Mouse (Mus musculus) limb, embryonic 12.5 days (tissue): ENCODE measurements around the gene Rhob. TPM values are rescaled to one million over a fixed set of nuclear protein-coding genes. Genes with fewer than 3 reads are reported as not detected.

Source experiments
- ATAC-seq: fragments of 200-750 bp; cut with Nextera tagmentation; 2 replicates; pipeline ENCODE4 v1.8.0; 2017; ENCODE audit warnings: low read depth, moderate TSS enrichment; ENCODE audit not compliant: insufficient number of reproducible peaks, insufficient read depth, low FRiP score, low TSS enrichment
- H3K27ac ChIP-seq: fragments of 300-500 bp; sonication (generic); 2 replicates; pipeline ENCODE4 v1.5.1; 2016; ENCODE audit warnings: mild to moderate bottlenecking, moderate library complexity
- H3K27me3 ChIP-seq: fragments of 300-500 bp; sonication (generic); 2 replicates; pipeline ENCODE4 v1.6.1; 2016; ENCODE audit warnings: mild to moderate bottlenecking, moderate library complexity
- H3K36me3 ChIP-seq: fragments of 300-500 bp; sonication (generic); 2 replicates; pipeline ENCODE4 v1.6.1; 2016; ENCODE audit warnings: mild to moderate bottlenecking, moderate library complexity
- H3K4me1 ChIP-seq: fragments of 300-500 bp; sonication (generic); replicated peaks from 2 replicates; pipeline ENCODE4 v1.6.1; 2016
- H3K4me2 ChIP-seq: fragments of 300-500 bp; sonication (generic); 2 replicates; pipeline ENCODE4 v1.6.1; 2016; ENCODE audit warnings: mild to moderate bottlenecking, moderate library complexity
- H3K4me3 ChIP-seq: fragments of 300-500 bp; sonication (generic); replicated peaks from 2 replicates; pipeline ENCODE4 v1.5.1; 2016; ENCODE audit warnings: mild to moderate bottlenecking
- H3K9ac ChIP-seq: fragments of 300-500 bp; sonication (generic); replicated peaks from 2 replicates; pipeline ENCODE4 v1.6.1; 2016; ENCODE audit warnings: mild to moderate bottlenecking, moderate library complexity
- H3K9me3 ChIP-seq: fragments of 300-500 bp; sonication (generic); 2 replicates; pipeline ENCODE4 v1.6.1; 2016; ENCODE audit warnings: mild to moderate bottlenecking, moderate library complexity
- WGBS: fragments of 180-500 bp; shearing (Covaris S2); methylation state at CpG from one replicate; pipeline ENCODE4 v1.1.7; 2016; 5-methylcytosine and 5-hydroxymethylcytosine counted together
- polyA plus RNA-seq: library from polyadenylated mRNA; unstranded; fragments of >200 nt; fragmentation: Nextera tagmentation; extraction: Ambion mirVana; gene quantifications from 2 replicates; pipeline ENCODE4 v1.2.1, GENCODE M21; 2016

The Rhob gene
- polyA plus RNA-seq, 1 experiment from 2014 or later = 35.1 TPM

DNA sequence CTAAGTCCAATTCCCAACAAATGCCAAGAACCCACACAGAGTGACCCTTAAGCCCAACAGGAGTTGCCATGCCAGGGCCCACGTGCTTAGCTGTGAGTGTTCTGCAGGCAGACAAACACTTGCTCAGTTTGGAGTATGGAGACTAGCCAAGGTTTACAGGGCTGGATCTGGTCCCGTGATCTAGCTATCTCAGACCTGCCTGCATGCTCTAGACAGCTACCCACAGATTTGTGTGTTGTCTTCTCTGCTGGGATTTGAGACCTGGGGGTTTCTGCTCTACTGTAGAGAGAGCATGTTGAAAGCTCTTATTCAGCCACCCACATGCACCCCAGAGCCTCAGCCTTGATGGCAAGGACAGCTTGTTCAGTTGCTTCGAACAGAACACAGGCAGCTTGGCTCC is 45.3 kb downstream of the Rhob start:
- WGBS = 80% methylated on average over 3 of the region's 3 CpGs
- Histone ChIP-seq H3K27me3 (no peaks in the 10 kb centered on the region), H3K9ac (no peak overlapping the region), H3K4me2 (no peak overlapping the region), H3K9me3 (no peaks in the 10 kb centered on the region), H3K4me1 (peaks cover 15% of the 10 kb centered on the region), H3K4me3 (no peak overlapping the region), H3K27ac (no peak overlapping the region), H3K36me3 (no peaks in the 10 kb centered on the region)
- ATAC-seq = no peak

DNA sequence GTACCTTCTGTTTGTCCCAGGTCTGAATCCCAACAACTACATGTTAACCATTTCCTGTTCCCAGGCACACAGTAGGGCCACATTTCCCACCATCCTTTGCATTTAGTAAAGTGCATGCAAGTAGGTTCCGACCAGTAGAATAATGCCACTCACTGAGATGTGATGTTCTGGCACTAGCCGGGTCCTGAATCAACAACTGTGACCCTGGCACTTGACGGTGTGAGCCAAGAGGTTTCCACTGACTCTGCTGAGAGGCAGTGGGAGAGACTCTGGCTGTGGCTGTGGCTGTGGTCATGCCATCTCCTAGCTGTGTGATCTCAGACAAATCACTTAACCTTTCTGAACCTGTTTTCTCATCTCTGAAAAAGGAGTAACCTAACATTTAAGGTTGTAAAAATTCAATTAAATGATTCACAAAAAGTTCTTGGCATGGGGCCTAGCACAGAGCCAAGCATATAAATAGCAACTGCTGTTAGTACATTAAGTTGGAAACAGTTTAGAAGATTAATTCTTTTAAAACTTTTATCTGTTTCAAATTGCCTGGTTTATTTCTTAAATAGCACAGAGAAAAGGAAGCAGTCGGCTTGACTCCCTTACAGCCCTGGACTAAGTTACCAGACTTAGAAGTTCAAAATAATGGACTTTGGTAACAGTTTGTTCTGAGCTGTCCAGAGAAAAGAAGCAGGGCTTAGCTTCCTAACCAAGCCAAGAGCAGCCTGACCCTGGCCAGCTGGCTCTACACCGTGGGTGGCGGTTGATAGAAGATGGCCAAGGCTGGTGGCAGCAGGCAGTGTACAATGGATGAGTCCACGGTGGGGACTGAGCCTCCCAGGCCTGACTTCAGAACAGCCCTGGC is 46.8 kb downstream of the Rhob start:
- Histone ChIP-seq H3K27me3 (no peaks in the 10 kb centered on the region), H3K4me3 (no peak overlapping the region), H3K4me2 (no peak overlapping the region), H3K36me3 (no peaks in the 10 kb centered on the region), H3K4me1 (peaks cover 15% of the 10 kb centered on the region), H3K9me3 (no peaks in the 10 kb centered on the region), H3K9ac (no peak overlapping the region), H3K27ac (no peak overlapping the region)
- ATAC-seq = no peak
- 85% methylated on average over 7 of the region's 7 CpGs for WGBS

DNA sequence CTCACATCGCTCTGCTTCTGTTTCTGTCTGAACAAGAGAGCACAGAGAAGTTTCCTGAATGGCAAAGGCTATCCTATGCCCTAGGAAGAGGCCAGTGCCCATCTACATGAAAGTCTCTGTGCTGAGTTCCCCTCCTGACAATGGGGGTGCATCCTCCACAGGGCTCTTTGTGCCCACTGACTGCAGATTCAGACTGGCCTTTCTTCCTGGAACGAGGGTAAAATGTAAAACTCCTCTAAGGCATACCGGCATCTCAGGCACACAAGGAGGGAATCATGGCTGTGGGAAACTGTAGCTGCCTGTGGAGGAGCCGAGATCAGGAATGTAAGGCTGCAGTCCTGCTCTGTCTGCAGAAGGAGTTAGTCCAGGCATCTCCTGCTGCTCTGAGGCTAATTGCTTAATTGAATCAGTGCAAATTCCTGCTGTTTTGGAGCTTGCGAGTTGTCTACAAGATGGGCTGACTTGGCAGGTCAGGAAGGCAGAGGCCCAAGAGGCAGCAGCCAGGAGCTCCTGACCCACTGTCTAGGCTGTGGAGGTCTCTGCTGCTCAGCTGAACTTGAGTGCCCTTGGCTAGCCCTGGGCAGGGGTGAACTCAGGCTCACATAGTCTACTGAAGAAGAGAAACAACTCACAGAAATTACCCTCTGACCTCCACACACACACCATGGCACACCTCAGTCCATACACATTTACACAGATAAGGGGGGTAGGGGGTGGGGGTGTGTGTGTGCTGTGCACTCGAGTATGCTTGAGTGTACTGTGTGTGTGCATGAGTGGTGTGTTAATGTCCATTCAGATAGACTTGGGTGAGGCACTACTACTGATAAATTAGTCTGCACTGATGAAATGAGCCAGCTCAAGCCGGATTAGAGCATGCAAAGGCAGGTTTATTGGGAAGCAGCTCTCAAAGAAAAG is 48.0 kb downstream of the Rhob start:
- no peak overlapping the region for H3K27ac ChIP-seq
- 42% methylated on average over 7 of the region's 7 CpGs for WGBS
- no peak for ATAC-seq

DNA sequence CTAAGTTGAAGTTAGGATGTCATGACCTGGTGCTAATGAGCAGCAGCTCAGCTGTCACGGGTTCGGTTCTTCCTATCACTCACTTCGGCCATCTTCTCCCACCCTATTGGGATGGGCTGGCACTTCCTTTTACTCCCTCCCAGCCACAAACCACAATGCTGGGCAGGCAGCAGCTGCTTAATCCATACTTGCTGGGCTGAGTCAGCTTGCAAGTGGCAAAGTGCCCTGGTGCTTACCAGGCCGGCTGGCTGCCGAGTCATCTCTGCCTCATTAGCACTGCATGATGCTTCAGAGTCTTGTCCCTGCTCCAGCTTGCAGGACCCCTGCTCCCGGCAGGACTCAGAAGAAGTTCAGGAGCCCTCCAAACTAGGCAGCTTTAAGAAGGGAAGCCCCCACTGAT is 49.2 kb downstream of the Rhob start:
- ATAC-seq = no peak
- Histone ChIP-seq H3K36me3 (no peaks in the 10 kb centered on the region), H3K27me3 (no peaks in the 10 kb centered on the region), H3K4me1 (peaks cover 6% of the 10 kb centered on the region; the same call in 1 of the 2 replicates), H3K4me3 (no peak overlapping the region), H3K9ac (no peak overlapping the region), H3K9me3 (no peaks in the 10 kb centered on the region), H3K27ac (no peak overlapping the region), H3K4me2 (no peak overlapping the region)
- WGBS = 68% methylated on average over 6 of the region's 6 CpGs

More for the DNA sequence above, 48.0 kb downstream of the Rhob start:
- peaks cover 8% of the 10 kb centered on the region for H3K4me1 ChIP-seq
- H3K36me3 ChIP-seq = no peaks in the 10 kb centered on the region
- no peaks in the 10 kb centered on the region for H3K9me3 ChIP-seq
- H3K27me3 ChIP-seq = no peaks in the 10 kb centered on the region
- no peak overlapping the region for H3K4me3 ChIP-seq
- H3K4me2 ChIP-seq = no peak overlapping the region
- H3K9ac ChIP-seq = no peak overlapping the region

DNA sequence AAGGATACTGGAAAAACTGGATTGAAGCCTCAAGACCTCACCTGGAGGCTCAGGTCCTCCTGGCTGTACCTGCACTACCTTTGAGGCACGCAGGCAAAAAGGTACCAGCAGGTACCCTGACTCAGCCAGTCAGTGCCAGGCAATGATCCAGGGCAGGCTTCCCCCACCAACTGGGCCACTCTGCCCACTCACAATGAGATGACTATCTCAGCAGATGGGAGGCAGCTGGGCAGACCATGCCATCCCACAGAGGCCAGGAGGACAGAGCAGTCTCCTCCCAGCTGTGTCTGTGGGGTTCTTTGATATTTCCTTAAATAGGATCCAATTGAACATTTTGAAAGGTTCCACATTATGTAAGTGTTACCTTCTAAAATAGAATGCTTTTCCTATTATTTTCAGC is 49.8 kb downstream of the Rhob start:
- H3K9me3 ChIP-seq = no peaks in the 10 kb centered on the region
- H3K9ac ChIP-seq = no peak overlapping the region
- H3K4me1 ChIP-seq = peaks cover 6% of the 10 kb centered on the region; the same call in 1 of the 2 replicates
- no peak overlapping the region for H3K4me2 ChIP-seq
- 86% methylated on average over 1 of the region's 1 CpGs for WGBS
- no peak overlapping the region for H3K4me3 ChIP-seq
- no peaks in the 10 kb centered on the region for H3K27me3 ChIP-seq
- H3K27ac ChIP-seq = no peak overlapping the region
- no peaks in the 10 kb centered on the region for H3K36me3 ChIP-seq
- ATAC-seq = no peak

Other genes starting within 250 kb of the Rhob start
- gene Gdf7, start 198.1 kb downstream of the Rhob start, polyA plus RNA-seq = 0.80 and 0.88 TPM in 2 replicates
- gene Hs1bp3, start 186.6 kb downstream of the Rhob start, polyA plus RNA-seq = 17.5 and 19.9 TPM in 2 replicates
- not detected in 2 replicates for gene Slc7a15, start 99.1 kb upstream of the Rhob start, polyA plus RNA-seq
- 64.9 and 69.4 TPM in 2 replicates for gene Pum2, start 174.1 kb upstream of the Rhob start, polyA plus RNA-seq